Mouse (Mus musculus) kidney, postnatal 0 days (tissue): ENCODE measurements around the gene Gm21985. TPM values are rescaled to one million over a fixed set of nuclear protein-coding genes. Genes with fewer than 3 reads are reported as not detected.
A peak's percentile ranks its signal among the peaks of the same experiment; 100 is the strongest.
"Not testable (repeated sequence)": the region's sequence is repeated elsewhere in the genome, so short reads cannot be mapped to it uniquely, and the experiment has no call there.

Experiments used
- ATAC-seq: fragments of 200-750 bp; cut with Nextera tagmentation; replicated peaks from 2 replicates; pipeline ENCODE4 v1.8.0; 2017; ENCODE audit warnings: low read depth, moderate number of reproducible peaks, moderate TSS enrichment, moderate library complexity; ENCODE audit not compliant: low FRiP score
- DNase-seq: peaks from one replicate; pipeline ENCODE4 v3.0.0-alpha.2; 2016; ENCODE audit warnings: low spot score
- H3K27ac ChIP-seq: fragments of 300-500 bp; sonication (generic); 2 replicates; pipeline ENCODE4 v1.5.1; 2014; ENCODE audit warnings: mild to moderate bottlenecking
- H3K27me3 ChIP-seq: fragments of 300-500 bp; sonication (generic); 2 replicates; pipeline ENCODE4 v1.6.1; 2014; ENCODE audit warnings: low read length, mixed read lengths; ENCODE audit not compliant: insufficient read depth
- H3K36me3 ChIP-seq: fragments of 300-500 bp; sonication (generic); 2 replicates; pipeline ENCODE4 v1.6.1; 2014; ENCODE audit warnings: low read length, mixed read lengths; ENCODE audit not compliant: insufficient read depth
- H3K4me1 ChIP-seq: fragments of 300-500 bp; sonication (generic); replicated peaks from 2 replicates; pipeline ENCODE4 v1.6.1; 2014; ENCODE audit warnings: antibody characterized with exemption, low read length, mixed read lengths; ENCODE audit not compliant: insufficient read depth
- H3K4me2 ChIP-seq: fragments of 300-500 bp; sonication (generic); 2 replicates; pipeline ENCODE4 v1.6.1; 2014; ENCODE audit warnings: mild to moderate bottlenecking, low read length, moderate library complexity, mixed read lengths
- H3K4me3 ChIP-seq: fragments of 300-500 bp; sonication (generic); replicated peaks from 2 replicates; pipeline ENCODE4 v1.5.1; 2014; ENCODE audit warnings: low read depth, low read length
- H3K9ac ChIP-seq: fragments of 300-500 bp; sonication (generic); 2 replicates; pipeline ENCODE4 v1.6.1; 2014; ENCODE audit warnings: low read depth, low read length
- H3K9me3 ChIP-seq: fragments of 300-500 bp; sonication (generic); replicated peaks from 2 replicates; pipeline ENCODE4 v1.6.1; 2016; ENCODE audit warnings: low read length, inconsistent platforms, mixed read lengths
- CTCF ChIP-seq: IDR thresholded peaks from 2 replicates; pipeline ENCODE4 v1.5.1; 2016; ENCODE audit warnings: antibody characterized with exemption, low read depth, mild to moderate bottlenecking, moderate library complexity
- WGBS: fragments of 180-500 bp; shearing (Covaris S2); extraction: QIAGEN DNeasy Blood & Tissue Kit; methylation state at CpG from one replicate; pipeline ENCODE4 v1.1.7; 2014; 5-methylcytosine and 5-hydroxymethylcytosine counted together
- polyA plus RNA-seq: library from polyadenylated mRNA; unstranded; fragments of >200 nt; fragmentation: Nextera tagmentation; extraction: Ambion mirVana; gene quantifications from 2 replicates; pipeline ENCODE4 v1.2.1, GENCODE M21; 2015

Gm21985 gene
- polyA plus RNA-seq, 1 experiment from 2014 or later: not detected

DNA sequence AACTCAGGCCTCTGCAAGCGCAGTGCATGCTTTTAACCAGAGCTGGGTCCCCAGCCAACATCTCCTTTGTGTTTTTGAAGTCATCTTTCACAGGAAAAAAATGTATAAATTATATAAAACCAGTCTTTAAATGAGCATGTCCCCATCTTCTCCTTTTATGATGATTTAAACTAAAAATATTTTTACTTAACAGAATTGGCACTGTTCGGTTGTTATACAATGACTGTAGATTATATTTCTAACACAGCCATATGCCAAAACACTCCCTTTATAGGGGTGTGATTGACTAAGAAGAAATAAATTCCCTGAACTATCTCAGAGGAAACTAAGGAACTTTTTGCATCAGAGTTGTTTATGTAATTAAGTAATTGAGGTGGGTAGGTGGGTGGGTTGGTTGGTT, 166.4 kb downstream of the Gm21985 start:
- ATAC-seq: no peak
- H3K36me3 ChIP-seq: no peaks in the 10 kb centered on the region
- no peaks in the 10 kb centered on the region for H3K4me1 ChIP-seq
- H3K4me3 ChIP-seq: no peak overlapping the region
- no peak overlapping the region for H3K27ac ChIP-seq
- H3K4me2 ChIP-seq: no peak overlapping the region
- no peak overlapping the region for H3K9ac ChIP-seq
- TF ChIP-seq CTCF: no peak
- no peaks in the 10 kb centered on the region for H3K27me3 ChIP-seq
- DNase-seq: no peak
- whole genome bisulfite sequencing: 89% methylated on average over 2 of the region's 2 CpGs
- no peaks in the 10 kb centered on the region for H3K9me3 ChIP-seq

DNA sequence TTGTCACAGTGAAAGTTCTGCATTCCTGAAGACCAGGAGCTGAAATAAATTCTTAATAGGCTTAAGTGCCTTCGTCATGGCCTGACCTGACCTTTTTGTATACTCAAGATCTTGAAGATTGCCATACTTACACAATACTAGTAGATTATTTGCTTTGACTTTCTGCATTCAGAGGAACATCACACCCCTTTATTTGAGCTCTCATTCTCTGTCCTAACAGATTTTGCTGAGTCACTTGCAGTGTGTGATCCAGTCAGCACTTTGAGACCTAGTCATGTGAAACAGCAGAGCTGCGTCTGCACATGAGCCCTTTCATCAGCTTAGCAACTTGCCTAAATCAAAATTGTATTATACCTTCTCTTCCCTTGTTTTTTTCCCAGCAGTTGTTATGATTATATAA, 167.2 kb downstream of the Gm21985 start:
- H3K36me3 ChIP-seq: no peaks in the 10 kb centered on the region
- H3K27ac ChIP-seq: no peak overlapping the region
- no peak for DNase-seq
- no peaks in the 10 kb centered on the region for H3K4me1 ChIP-seq
- H3K9ac ChIP-seq: no peak overlapping the region
- TF ChIP-seq CTCF: no peak
- no peaks in the 10 kb centered on the region for H3K27me3 ChIP-seq
- no peaks in the 10 kb centered on the region for H3K9me3 ChIP-seq
- H3K4me3 ChIP-seq: no peak overlapping the region
- H3K4me2 ChIP-seq: no peak overlapping the region
- WGBS: 45% methylated on average over 2 of the region's 2 CpGs
- 0 out of 2 replicates have a peak, but pooled peaks have one; percentile 59 for ATAC-seq

GRCm38 (mm10) chr2:112436292-112436691, 170.2 kb downstream of the Gm21985 start:
- H3K4me1 ChIP-seq: no peaks in the 10 kb centered on the region
- no peak overlapping the region for H3K9ac ChIP-seq
- H3K9me3 ChIP-seq: no peaks in the 10 kb centered on the region
- DNase-seq (no peak), ATAC-seq (no peak)
- TF ChIP-seq CTCF: no peak
- H3K27ac ChIP-seq: no peak overlapping the region
- H3K4me2 ChIP-seq: no peak overlapping the region
- no peak overlapping the region for H3K4me3 ChIP-seq
- no peaks in the 10 kb centered on the region for H3K36me3 ChIP-seq
- no peaks in the 10 kb centered on the region for H3K27me3 ChIP-seq
- 74% methylated on average over 4 of the region's 4 CpGs for WGBS

DNA sequence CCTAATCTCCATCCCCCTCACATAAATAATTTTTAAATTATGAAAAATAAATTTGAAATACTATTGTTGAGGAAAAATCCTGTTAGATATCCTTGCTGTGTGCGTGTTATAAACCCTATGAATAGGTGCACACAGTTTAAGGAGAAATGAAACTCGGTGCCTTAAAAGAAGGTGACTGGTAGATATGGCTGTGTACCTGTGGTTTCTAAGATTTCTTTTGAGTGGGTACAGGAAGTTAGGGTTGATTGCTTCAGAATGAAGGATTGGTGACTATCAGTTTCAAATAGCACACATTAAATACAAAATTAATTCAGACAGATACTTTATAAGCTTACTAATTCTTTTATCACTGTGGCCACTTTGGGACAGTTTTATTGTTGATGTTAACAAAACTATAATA, 171.5 kb downstream of the Gm21985 start:
- H3K27ac ChIP-seq: no peak overlapping the region
- no peaks in the 10 kb centered on the region for H3K36me3 ChIP-seq
- no peaks in the 10 kb centered on the region for H3K27me3 ChIP-seq
- no peak overlapping the region for H3K4me3 ChIP-seq
- no peak overlapping the region for H3K4me2 ChIP-seq
- DNase-seq (no peak), ATAC-seq (no peak)
- H3K4me1 ChIP-seq: no peaks in the 10 kb centered on the region
- TF ChIP-seq CTCF: no peak
- no peaks in the 10 kb centered on the region for H3K9me3 ChIP-seq
- no peak overlapping the region for H3K9ac ChIP-seq
- 87% methylated on average over 2 of the region's 2 CpGs for WGBS

DNA sequence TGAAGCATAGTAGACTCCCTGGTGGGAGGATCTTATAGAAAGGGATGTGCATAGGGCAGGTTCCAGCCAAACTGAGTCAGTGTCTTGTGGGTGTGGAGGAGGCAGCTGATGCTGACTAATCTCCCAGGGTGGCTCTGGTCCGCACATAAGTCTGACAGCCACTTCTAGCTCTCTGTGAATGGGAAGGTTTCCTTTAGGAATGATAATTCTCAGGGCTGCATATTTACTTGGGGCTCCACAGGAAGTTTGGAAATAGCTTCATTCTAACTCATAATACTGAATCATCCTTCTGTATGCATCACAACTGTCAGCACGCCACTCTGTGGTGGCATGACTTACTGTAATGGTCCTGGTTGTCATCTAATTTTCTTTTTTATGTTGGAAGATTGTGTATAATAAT, 177.4 kb downstream of the Gm21985 start:
- WGBS: 67% methylated on average over 2 of the region's 2 CpGs
- H3K27me3 ChIP-seq: no peaks in the 10 kb centered on the region
- no peaks in the 10 kb centered on the region for H3K9me3 ChIP-seq
- H3K4me1 ChIP-seq: no peaks in the 10 kb centered on the region
- no peak overlapping the region for H3K4me2 ChIP-seq
- H3K4me3 ChIP-seq: no peak overlapping the region
- no peak for DNase-seq
- H3K27ac ChIP-seq: no peak overlapping the region
- TF ChIP-seq CTCF: no peak
- H3K9ac ChIP-seq: no peak overlapping the region
- no peak for ATAC-seq
- no peaks in the 10 kb centered on the region for H3K36me3 ChIP-seq

GRCm38 (mm10) chr2:112445511-112445910, 179.4 kb downstream of the Gm21985 start:
- no peak overlapping the region for H3K9ac ChIP-seq
- no peak for TF ChIP-seq CTCF
- ATAC-seq: no peak

GRCm38 (mm10) chr2:112448046-112448445, 181.9 kb downstream of the Gm21985 start:
- H3K27me3 ChIP-seq, DNase-seq, H3K36me3 ChIP-seq, H3K27ac ChIP-seq, H3K4me2 ChIP-seq, H3K4me1 ChIP-seq, H3K9ac ChIP-seq, ATAC-seq, H3K4me3 ChIP-seq, H3K9me3 ChIP-seq: not testable (repeated sequence)
- 79% methylated on average over 4 of the region's 4 CpGs for WGBS

More at GRCm38 (mm10) chr2:112445511-112445910, 179.4 kb downstream of the Gm21985 start:
- Histone ChIP-seq H3K36me3 (no peaks in the 10 kb centered on the region), H3K4me2 (no peak overlapping the region), H3K4me1 (no peaks in the 10 kb centered on the region), H3K4me3 (no peak overlapping the region), H3K27ac (no peak overlapping the region), H3K27me3 (no peaks in the 10 kb centered on the region), H3K9me3 (no peaks in the 10 kb centered on the region)
- DNase-seq: no peak
